Mouse (Mus musculus): Measurements from ENCODE around the gene Fzd5. TPM values are rescaled to one million over a fixed set of nuclear protein-coding genes. Genes with fewer than 3 reads are reported as not detected.
A peak's percentile ranks its signal among the peaks of the same experiment; 100 is the strongest.

Fzd5 gene
- polyA plus RNA-seq, 1 experiment from 2014 or later = 1.8 TPM

DNA sequence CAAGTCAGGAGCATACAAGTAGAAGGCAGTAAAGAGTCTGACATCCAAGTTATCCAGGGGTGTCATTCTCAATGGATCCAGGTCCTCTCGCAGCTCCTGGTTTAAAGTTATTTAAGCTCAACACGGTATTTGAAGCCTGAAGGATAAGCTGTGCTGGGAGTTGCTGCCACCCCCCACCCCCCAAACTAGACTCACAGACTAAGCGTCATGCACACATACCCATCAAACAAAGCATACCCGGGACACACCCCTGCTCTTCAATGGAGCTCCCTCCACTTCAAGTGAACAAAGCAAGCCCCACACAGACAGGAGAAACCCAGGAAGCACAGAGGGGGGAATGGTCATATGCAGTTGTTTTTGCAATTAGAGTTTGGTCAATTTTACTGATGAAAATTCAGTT, 7.5 kb downstream of the Fzd5 start:
- peaks cover 18% of the 10 kb centered on the region for H3K4me1 ChIP-seq (ENCODE audit: control insufficient read depth, insufficient read depth, low read length)
- no peak overlapping the region for H3K4me3 ChIP-seq (ENCODE audit: low read length)
- H3K4me2 ChIP-seq (ENCODE audit: low read depth, low read length) = no peak overlapping the region
- no peaks in the 10 kb centered on the region for H3K9me3 ChIP-seq (replicated peaks; ENCODE audit: control insufficient read depth, low read length)
- no peak overlapping the region for H3K27ac ChIP-seq (ENCODE audit: low read length)
- H3K9ac ChIP-seq (ENCODE audit: low read length) = no peak overlapping the region
- no peaks in the 10 kb centered on the region for H3K27me3 ChIP-seq (ENCODE audit: control insufficient read depth, insufficient read depth, low read length)
- H3K36me3 ChIP-seq (ENCODE audit: control insufficient read depth, insufficient read depth) = no peaks in the 10 kb centered on the region
- ATAC-seq (replicated peaks; ENCODE audit: extremely low read depth, insufficient read depth, low FRiP score) = no peak
- 68% methylated on average over 4 of the region's 4 CpGs for WGBS

DNA sequence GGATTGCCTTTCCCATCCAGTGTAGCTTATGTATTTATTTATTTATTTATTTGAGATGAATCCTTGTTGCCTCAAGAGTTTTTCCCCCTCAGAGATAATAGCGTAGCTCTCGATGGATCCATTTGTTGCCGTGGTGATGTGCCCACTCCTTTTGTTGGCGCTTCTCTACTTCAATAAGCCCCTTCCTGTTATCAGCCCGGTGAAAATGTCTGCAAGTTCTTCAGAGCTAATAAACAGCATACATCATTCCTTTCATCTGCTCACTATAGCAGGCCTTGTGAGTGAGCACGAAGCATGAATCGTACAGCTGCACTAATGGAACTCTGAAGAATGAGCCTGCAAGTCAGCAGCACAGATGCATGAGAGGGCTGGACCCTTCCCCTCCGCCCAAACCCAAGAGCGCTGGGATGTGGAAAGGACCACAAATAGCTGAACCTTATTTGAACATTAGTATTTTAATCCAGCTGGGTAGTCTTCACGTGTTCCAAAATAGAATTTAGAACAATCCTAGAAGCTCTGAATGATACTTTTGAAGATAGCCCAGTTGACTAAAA, 16.4 kb downstream of the Fzd5 start:
- no peak for ATAC-seq (replicated peaks; ENCODE audit: extremely low read depth, insufficient read depth, low FRiP score)
- H3K4me2 ChIP-seq (ENCODE audit: low read depth, low read length) = no peak overlapping the region
- peaks cover 9% of the 10 kb centered on the region; the same call in 1 of the 2 replicates for H3K36me3 ChIP-seq (ENCODE audit: control insufficient read depth, insufficient read depth)

DNA sequence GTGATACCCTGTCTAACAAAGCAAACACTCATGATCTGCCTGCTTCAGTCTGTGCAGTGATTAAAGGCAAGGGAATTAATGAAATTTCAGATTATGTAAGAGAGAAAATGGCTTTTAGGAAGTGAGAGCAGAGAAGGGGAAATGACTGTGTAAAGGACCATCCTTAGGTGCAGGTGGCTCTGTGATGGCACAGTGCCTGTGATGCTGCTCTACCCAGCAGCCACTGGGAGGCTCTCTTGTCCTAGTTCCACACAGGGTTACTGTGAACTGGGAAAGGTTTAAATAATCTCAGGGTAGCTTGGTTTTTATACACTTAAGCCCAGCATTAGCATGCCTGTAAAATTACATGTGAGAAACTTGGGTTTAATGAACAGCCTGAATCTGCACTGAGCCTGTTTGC, 20.0 kb downstream of the Fzd5 start:
- Histone ChIP-seq H3K4me2 (ENCODE audit: low read depth, low read length) (no peak overlapping the region), H3K4me3 (ENCODE audit: low read length) (no peak overlapping the region), H3K27ac (ENCODE audit: low read length) (no peak overlapping the region), H3K4me1 (ENCODE audit: control insufficient read depth, insufficient read depth, low read length) (peaks cover 27% of the 10 kb centered on the region), H3K27me3 (ENCODE audit: control insufficient read depth, insufficient read depth, low read length) (no peaks in the 10 kb centered on the region), H3K36me3 (ENCODE audit: control insufficient read depth, insufficient read depth) (peaks cover 8% of the 10 kb centered on the region), H3K9me3 (replicated peaks; ENCODE audit: control insufficient read depth, low read length) (no peaks in the 10 kb centered on the region), H3K9ac (ENCODE audit: low read length) (no peak overlapping the region)
- ATAC-seq (replicated peaks; ENCODE audit: extremely low read depth, insufficient read depth, low FRiP score) = peak; percentile 83

More for the DNA sequence above, 16.4 kb downstream of the Fzd5 start:
- Histone ChIP-seq H3K9me3 (replicated peaks; ENCODE audit: control insufficient read depth, low read length) (no peaks in the 10 kb centered on the region), H3K9ac (ENCODE audit: low read length) (no peak overlapping the region), H3K27ac (ENCODE audit: low read length) (no peak overlapping the region), H3K4me3 (ENCODE audit: low read length) (no peak overlapping the region), H3K4me1 (ENCODE audit: control insufficient read depth, insufficient read depth, low read length) (peaks cover 19% of the 10 kb centered on the region), H3K27me3 (ENCODE audit: control insufficient read depth, insufficient read depth, low read length) (no peaks in the 10 kb centered on the region)
- WGBS = 63% methylated on average over 10 of the region's 10 CpGs

DNA sequence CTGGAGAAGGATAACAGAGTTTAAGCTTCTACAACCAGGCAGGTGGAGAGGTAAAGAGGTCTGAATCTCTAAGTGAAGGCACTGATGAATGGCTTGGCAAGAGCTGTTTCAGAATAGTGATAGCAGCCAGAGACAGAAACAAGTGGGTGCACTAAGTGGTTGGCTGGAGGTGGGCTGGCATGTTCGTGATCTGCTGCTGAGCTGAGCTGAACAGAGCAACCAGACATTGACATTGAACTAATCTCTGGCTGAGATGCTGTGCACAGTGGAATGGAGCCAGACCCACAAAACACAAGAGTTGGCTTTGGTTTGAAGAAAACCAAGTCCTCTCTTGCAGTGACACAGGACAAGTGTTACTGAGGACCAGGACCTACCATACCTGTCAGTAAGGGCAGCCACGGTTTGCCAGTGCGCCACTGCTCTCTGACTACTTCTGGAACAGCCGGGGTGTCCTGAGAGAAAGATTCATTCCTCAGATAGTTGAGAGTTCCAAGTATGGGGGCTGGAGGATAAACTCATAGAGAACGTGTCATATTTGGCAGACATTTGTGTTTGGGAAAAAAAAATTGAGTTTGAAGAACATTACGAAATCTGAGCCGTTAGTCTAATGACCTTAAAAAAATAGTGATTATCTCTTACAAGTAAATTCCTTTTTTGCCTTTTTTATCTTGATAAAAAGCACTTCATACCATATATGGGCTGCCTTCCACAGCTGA, 20.8 kb downstream of the Fzd5 start:
- no peak overlapping the region for H3K4me2 ChIP-seq (ENCODE audit: low read depth, low read length)

DNA sequence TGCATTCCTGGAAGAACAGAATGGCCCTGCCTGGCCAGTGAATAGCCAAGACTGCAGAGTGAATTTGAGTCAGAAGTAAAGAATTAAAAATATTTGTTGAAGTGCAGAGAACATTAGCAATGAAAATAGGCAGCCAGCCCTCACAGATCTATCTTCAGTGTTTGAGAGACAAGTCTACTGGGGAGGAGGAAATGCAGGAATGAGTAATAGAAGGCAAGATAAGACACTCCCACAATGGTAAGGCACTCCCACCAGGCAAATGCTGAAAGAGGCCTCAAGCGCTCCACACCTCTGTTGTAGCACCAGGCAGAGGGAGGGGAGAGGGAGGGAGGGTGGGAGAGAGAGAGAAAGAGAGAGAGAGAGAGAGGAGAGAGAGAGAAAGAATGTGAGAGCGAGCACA, 22.1 kb downstream of the Fzd5 start:
- Histone ChIP-seq H3K36me3 (ENCODE audit: control insufficient read depth, insufficient read depth) (peaks cover 3% of the 10 kb centered on the region; the same call in 1 of the 2 replicates), H3K4me2 (ENCODE audit: low read depth, low read length) (no peak overlapping the region), H3K27me3 (ENCODE audit: control insufficient read depth, insufficient read depth, low read length) (no peaks in the 10 kb centered on the region), H3K9ac (ENCODE audit: low read length) (no peak overlapping the region), H3K4me3 (ENCODE audit: low read length) (no peak overlapping the region), H3K27ac (ENCODE audit: low read length) (no peak overlapping the region), H3K9me3 (replicated peaks; ENCODE audit: control insufficient read depth, low read length) (no peaks in the 10 kb centered on the region), H3K4me1 (ENCODE audit: control insufficient read depth, insufficient read depth, low read length) (peaks cover 22% of the 10 kb centered on the region)
- WGBS = 61% methylated on average over 2 of the region's 2 CpGs
- no peak for ATAC-seq (replicated peaks; ENCODE audit: extremely low read depth, insufficient read depth, low FRiP score)

More for the DNA sequence above, 20.8 kb downstream of the Fzd5 start:
- Histone ChIP-seq H3K36me3 (ENCODE audit: control insufficient read depth, insufficient read depth) (peaks cover 3% of the 10 kb centered on the region; the same call in 1 of the 2 replicates), H3K4me1 (ENCODE audit: control insufficient read depth, insufficient read depth, low read length) (peaks cover 27% of the 10 kb centered on the region), H3K4me3 (ENCODE audit: low read length) (no peak overlapping the region), H3K9me3 (replicated peaks; ENCODE audit: control insufficient read depth, low read length) (no peaks in the 10 kb centered on the region), H3K27ac (ENCODE audit: low read length) (peak overlapping the region; percentile 45), H3K27me3 (ENCODE audit: control insufficient read depth, insufficient read depth, low read length) (no peaks in the 10 kb centered on the region), H3K9ac (ENCODE audit: low read length) (no peak overlapping the region)
- WGBS = 49% methylated on average over 7 of the region's 7 CpGs
- 0 out of 2 replicates have a peak, but pooled peaks have one; percentile 34 for ATAC-seq (replicated peaks; ENCODE audit: extremely low read depth, insufficient read depth, low FRiP score)

DNA sequence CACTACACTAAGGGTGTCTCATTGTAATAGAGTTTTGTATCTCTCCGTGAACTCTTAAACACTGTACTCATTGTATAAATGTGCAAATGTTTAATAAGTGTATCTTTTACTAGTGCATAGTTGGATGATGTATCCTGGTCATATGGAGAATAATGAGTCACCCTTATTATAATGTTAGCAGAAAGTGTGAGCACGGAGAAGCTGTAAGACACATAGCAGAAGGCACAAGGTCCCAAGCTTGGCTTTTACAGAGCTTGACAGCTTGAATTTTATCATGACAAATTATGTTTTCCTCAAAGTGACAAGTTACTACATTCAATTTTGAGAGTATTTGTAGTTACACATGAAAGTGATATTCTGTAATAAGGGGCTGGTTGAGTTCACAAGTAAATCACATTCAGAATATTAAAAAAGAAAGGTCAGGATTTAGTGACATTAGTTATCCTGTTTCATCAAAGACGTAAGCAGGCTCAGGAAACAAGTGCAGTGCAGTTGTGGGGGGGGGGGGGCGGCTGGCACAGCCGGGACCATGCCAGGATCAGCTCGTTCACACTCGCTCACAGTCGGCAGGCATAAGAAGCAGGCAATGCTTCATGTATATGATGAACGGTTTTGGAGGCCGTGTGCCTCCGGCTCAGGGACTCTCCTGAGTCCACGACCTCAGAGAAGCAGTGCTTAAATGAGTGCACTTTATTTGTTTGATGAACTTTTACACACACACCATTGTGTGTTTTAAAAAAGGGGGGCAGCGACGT, 25.4 kb downstream of the Fzd5 start:
- 83% methylated on average over 14 of the region's 14 CpGs for WGBS
- Histone ChIP-seq H3K4me3 (ENCODE audit: low read length) (no peak overlapping the region), H3K4me2 (ENCODE audit: low read depth, low read length) (no peak overlapping the region), H3K9ac (ENCODE audit: low read length) (no peak overlapping the region), H3K36me3 (ENCODE audit: control insufficient read depth, insufficient read depth) (peaks cover 3% of the 10 kb centered on the region; the same call in 1 of the 2 replicates), H3K4me1 (ENCODE audit: control insufficient read depth, insufficient read depth, low read length) (peaks cover 17% of the 10 kb centered on the region), H3K27ac (ENCODE audit: low read length) (no peak overlapping the region), H3K27me3 (ENCODE audit: control insufficient read depth, insufficient read depth, low read length) (no peaks in the 10 kb centered on the region), H3K9me3 (replicated peaks; ENCODE audit: control insufficient read depth, low read length) (no peaks in the 10 kb centered on the region)
- no peak for ATAC-seq (replicated peaks; ENCODE audit: extremely low read depth, insufficient read depth, low FRiP score)

DNA sequence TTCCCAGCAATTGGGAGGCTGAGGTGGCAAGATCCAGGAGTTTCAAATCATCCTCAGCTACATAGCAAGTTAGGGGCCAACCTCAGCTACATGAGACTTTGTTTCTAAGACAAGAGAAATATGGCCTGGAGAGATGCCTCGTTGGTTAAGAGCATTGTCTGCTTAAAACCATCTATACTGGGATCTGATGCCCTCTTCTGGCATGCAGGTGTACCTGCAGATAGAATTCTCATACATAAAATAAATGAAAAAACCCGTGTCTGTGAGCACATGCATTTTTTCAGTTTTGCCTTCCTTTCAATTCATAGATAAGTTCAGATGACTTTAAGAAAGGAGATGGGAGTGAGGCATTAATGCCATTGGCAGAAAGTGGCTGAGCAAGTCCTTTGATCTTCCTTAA, 27.7 kb downstream of the Fzd5 start:
- H3K27ac ChIP-seq (ENCODE audit: low read length) = no peak overlapping the region
- peaks cover 4% of the 10 kb centered on the region for H3K36me3 ChIP-seq (ENCODE audit: control insufficient read depth, insufficient read depth)
- 22% methylated on average over 2 of the region's 2 CpGs for WGBS
- no peaks in the 10 kb centered on the region for H3K4me1 ChIP-seq (ENCODE audit: control insufficient read depth, insufficient read depth, low read length)
- ATAC-seq (replicated peaks; ENCODE audit: extremely low read depth, insufficient read depth, low FRiP score) = no peak
- no peak overlapping the region for H3K4me3 ChIP-seq (ENCODE audit: low read length)
- no peak overlapping the region for H3K9ac ChIP-seq (ENCODE audit: low read length)
- no peaks in the 10 kb centered on the region for H3K27me3 ChIP-seq (ENCODE audit: control insufficient read depth, insufficient read depth, low read length)
- no peak overlapping the region for H3K4me2 ChIP-seq (ENCODE audit: low read depth, low read length)
- H3K9me3 ChIP-seq (replicated peaks; ENCODE audit: control insufficient read depth, low read length) = no peaks in the 10 kb centered on the region

DNA sequence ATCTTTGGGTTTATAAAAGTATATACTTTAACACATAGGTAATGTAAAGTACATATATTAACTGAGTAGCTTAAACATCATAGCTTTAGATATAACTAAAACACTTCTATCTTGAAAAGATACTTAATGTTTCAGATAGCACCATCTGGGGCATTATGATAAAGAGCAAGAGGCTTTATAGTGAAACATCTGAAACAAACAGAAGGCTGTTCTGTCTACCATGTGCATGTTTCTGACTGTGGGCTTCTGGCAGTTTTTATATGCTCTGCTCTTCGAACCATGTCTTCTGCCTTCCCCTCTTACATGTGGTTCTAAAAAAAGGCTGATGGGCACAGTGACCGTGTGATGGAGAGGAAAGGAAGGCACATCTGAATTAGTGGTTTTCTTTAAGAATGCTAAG, 30.9 kb downstream of the Fzd5 start:
- Histone ChIP-seq H3K9me3 (replicated peaks; ENCODE audit: control insufficient read depth, low read length) (no peaks in the 10 kb centered on the region), H3K36me3 (ENCODE audit: control insufficient read depth, insufficient read depth) (peaks cover 18% of the 10 kb centered on the region), H3K27ac (ENCODE audit: low read length) (no peak overlapping the region), H3K4me1 (ENCODE audit: control insufficient read depth, insufficient read depth, low read length) (no peaks in the 10 kb centered on the region), H3K4me3 (ENCODE audit: low read length) (no peak overlapping the region), H3K27me3 (ENCODE audit: control insufficient read depth, insufficient read depth, low read length) (no peaks in the 10 kb centered on the region), H3K4me2 (ENCODE audit: low read depth, low read length) (no peak overlapping the region), H3K9ac (ENCODE audit: low read length) (no peak overlapping the region)
- no peak for ATAC-seq (replicated peaks; ENCODE audit: extremely low read depth, insufficient read depth, low FRiP score)
- 73% methylated on average over 2 of the region's 2 CpGs for WGBS

DNA sequence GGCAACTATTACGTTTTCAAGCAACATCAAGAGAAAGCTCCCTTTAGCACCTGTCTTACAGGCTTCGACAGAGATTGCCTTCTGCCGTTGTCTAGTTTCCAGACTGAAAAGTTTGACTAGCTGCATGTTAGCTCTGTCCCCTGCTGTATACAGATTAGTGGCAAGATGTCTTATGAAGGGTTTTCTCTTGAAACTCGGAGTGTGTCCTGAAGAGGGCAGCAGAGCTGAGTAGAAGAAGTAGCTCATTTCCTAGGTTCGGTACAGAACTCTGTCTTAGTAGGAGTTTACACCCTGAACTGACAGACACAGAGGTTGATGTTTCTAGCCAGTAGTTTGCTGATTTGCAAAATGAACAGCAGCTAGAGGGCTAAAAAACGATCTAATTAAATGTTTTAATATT, 32.3 kb downstream of the Fzd5 start:
- WGBS = 42% methylated on average over 6 of the region's 6 CpGs
- peaks cover 21% of the 10 kb centered on the region for H3K36me3 ChIP-seq (ENCODE audit: control insufficient read depth, insufficient read depth)

More for the DNA sequence above, 32.3 kb downstream of the Fzd5 start:
- no peak overlapping the region for H3K4me2 ChIP-seq (ENCODE audit: low read depth, low read length)
- H3K4me1 ChIP-seq (ENCODE audit: control insufficient read depth, insufficient read depth, low read length) = no peaks in the 10 kb centered on the region
- H3K4me3 ChIP-seq (ENCODE audit: low read length) = no peak overlapping the region
- no peak overlapping the region for H3K9ac ChIP-seq (ENCODE audit: low read length)
- no peak overlapping the region for H3K27ac ChIP-seq (ENCODE audit: low read length)
- no peaks in the 10 kb centered on the region for H3K27me3 ChIP-seq (ENCODE audit: control insufficient read depth, insufficient read depth, low read length)
- no peaks in the 10 kb centered on the region for H3K9me3 ChIP-seq (replicated peaks; ENCODE audit: control insufficient read depth, low read length)
- ATAC-seq (replicated peaks; ENCODE audit: extremely low read depth, insufficient read depth, low FRiP score) = no peak
